Mouse (Mus musculus) midbrain, embryonic 12.5 days (tissue): ENCODE data around the gene Dnah5. TPM values are rescaled to one million over a fixed set of nuclear protein-coding genes. Genes with fewer than 3 reads are reported as not detected.

Experiments
- polyA plus RNA-seq: library from polyadenylated mRNA; unstranded; fragments of >200 nt; fragmentation: Nextera tagmentation; extraction: Ambion mirVana; gene quantifications from 2 replicates; pipeline ENCODE4 v1.2.1, GENCODE M21; 2016

Gene Dnah5
- polyA plus RNA-seq, 1 experiment from 2014 or later: 0.34 TPM

Other genes starting within 250 kb of the Dnah5 start
- gene Trio, start 177.9 kb upstream of the Dnah5 start, polyA plus RNA-seq: 38.3 and 38.7 TPM in 2 replicates